Mouse (Mus musculus) forebrain, postnatal 0 days (tissue): ENCODE measurements around the gene Sox6. TPM values are rescaled to one million over a fixed set of nuclear protein-coding genes. Genes with fewer than 3 reads are reported as not detected.

ENCODE experiments used
- ATAC-seq: fragments of 200-750 bp; cut with Nextera tagmentation; 2 replicates; pipeline ENCODE4 v1.8.0; 2017; ENCODE audit warnings: mild to moderate bottlenecking, moderate library complexity
- DNase-seq: peaks from one replicate; pipeline ENCODE4 v3.0.0-alpha.2; 2015
- H3K27ac ChIP-seq: fragments of 300-500 bp; sonication (generic); 2 replicates; pipeline ENCODE4 v1.5.1; 2014; ENCODE audit warnings: low read depth, mild to moderate bottlenecking, antibody characterized with exemption, low read length, moderate library complexity, mixed read lengths
- H3K27me3 ChIP-seq: fragments of 300-500 bp; sonication (generic); 2 replicates; pipeline ENCODE4 v1.6.1; 2014; ENCODE audit warnings: mild to moderate bottlenecking, low read length, mixed read lengths; ENCODE audit not compliant: insufficient read depth
- H3K36me3 ChIP-seq: fragments of 300-500 bp; sonication (generic); 2 replicates; pipeline ENCODE4 v1.6.1; 2014; ENCODE audit warnings: mild to moderate bottlenecking, moderate library complexity; ENCODE audit not compliant: insufficient read depth
- H3K4me1 ChIP-seq: fragments of 300-500 bp; sonication (generic); 2 replicates; pipeline ENCODE4 v1.6.1; 2014; ENCODE audit warnings: antibody characterized with exemption; ENCODE audit not compliant: insufficient read depth
- H3K4me2 ChIP-seq: fragments of 300-500 bp; sonication (generic); 2 replicates; pipeline ENCODE4 v1.6.1; 2014; ENCODE audit warnings: low read depth, mild to moderate bottlenecking, moderate library complexity
- H3K4me3 ChIP-seq: fragments of 300-500 bp; sonication (generic); 2 replicates; pipeline ENCODE4 v1.5.1; 2014; ENCODE audit warnings: low read depth, low read length, mixed read lengths
- H3K9ac ChIP-seq: fragments of 300-500 bp; sonication (generic); 2 replicates; pipeline ENCODE4 v1.6.1; 2014; ENCODE audit warnings: mild to moderate bottlenecking
- H3K9me3 ChIP-seq: fragments of 300-500 bp; sonication (generic); 2 replicates; pipeline ENCODE4 v1.6.1; 2016; ENCODE audit warnings: low read length
- CTCF ChIP-seq: sonication (generic); IDR thresholded peaks from 2 replicates; pipeline ENCODE4 v1.5.1; 2016; ENCODE audit warnings: antibody characterized with exemption, control low read depth, low read depth
- WGBS: fragments of 180-500 bp; shearing (Covaris S2); extraction: QIAGEN DNeasy Blood & Tissue Kit; methylation state at CpG from one replicate; pipeline ENCODE4 v1.1.7; 2014; 5-methylcytosine and 5-hydroxymethylcytosine counted together
- polyA plus RNA-seq: library from polyadenylated mRNA; unstranded; fragments of >200 nt; fragmentation: Nextera tagmentation; extraction: Ambion mirVana; gene quantifications from 2 replicates; pipeline ENCODE4 v1.2.1, GENCODE M21; 2015
- total RNA-seq: library from RNA; depleted of rRNA; stranded (reverse); fragments of >200 nt; gene quantifications from 2 replicates; pipeline ENCODE4 v1.2.3, GENCODE M21; 2014

Gene Sox6
- total and polyA plus RNA-seq, 2 experiments from 2014 or later: 46.2 to 64.7 TPM

DNA sequence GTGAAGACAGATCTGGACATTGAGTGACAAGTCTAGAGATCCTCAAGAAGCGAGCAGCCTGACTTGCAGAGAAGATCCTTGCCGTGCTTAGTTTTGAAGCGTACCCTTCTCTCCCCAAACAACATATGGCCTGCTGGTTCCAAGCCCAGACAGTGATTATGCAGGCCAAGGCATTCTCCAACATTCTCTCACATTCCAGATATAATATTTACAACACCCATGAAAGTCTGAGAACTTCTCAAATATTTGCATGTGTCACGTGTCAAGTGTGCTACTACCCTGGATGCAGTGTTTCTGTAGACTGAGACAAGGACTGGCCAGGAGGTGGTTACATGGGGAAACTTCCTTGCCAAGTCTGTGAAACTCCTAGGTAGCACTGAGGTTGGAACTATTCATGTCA is 367.3 kb downstream of the Sox6 start:
- TF ChIP-seq CTCF: no peak
- 0 out of 2 replicates have a peak, but pooled peaks cover 3% of the 10 kb centered on the region for H3K4me1 ChIP-seq
- ATAC-seq (peak; percentile 83), DNase-seq (peak; percentile 82)
- no peak overlapping the region for H3K27ac ChIP-seq
- peaks cover 10% of the 10 kb centered on the region for H3K27me3 ChIP-seq
- H3K4me3 ChIP-seq: no peak overlapping the region
- 55% methylated on average over 4 of the region's 4 CpGs for WGBS
- H3K9ac ChIP-seq: no peak overlapping the region
- no peak overlapping the region for H3K4me2 ChIP-seq
- H3K36me3 ChIP-seq: no peaks in the 10 kb centered on the region
- H3K9me3 ChIP-seq: no peaks in the 10 kb centered on the region

- no peak overlapping the region for H3K4me3 ChIP-seq
- WGBS: 25% methylated on average over 6 of the region's 6 CpGs
- H3K9me3 ChIP-seq: no peaks in the 10 kb centered on the region
- no peak overlapping the region for H3K9ac ChIP-seq
- H3K4me1 ChIP-seq: 0 out of 2 replicates have a peak, but pooled peaks cover 3% of the 10 kb centered on the region
- peaks cover 10% of the 10 kb centered on the region for H3K27me3 ChIP-seq
- ATAC-seq (no peak), DNase-seq (no peak)
- TF ChIP-seq CTCF: no peak
- H3K4me2 ChIP-seq: no peak overlapping the region
- H3K27ac ChIP-seq: no peak overlapping the region
- no peaks in the 10 kb centered on the region for H3K36me3 ChIP-seq
Measured at GRCm38 (mm10) chr7:115669207-115670004, 369.2 kb downstream of the Sox6 start.

- peak; percentile 48 for DNase-seq
- H3K9ac ChIP-seq: peak overlapping the region; percentile 26; the same call in 1 of the 2 replicates
- no peak overlapping the region for H3K27ac ChIP-seq
- H3K9me3 ChIP-seq: no peaks in the 10 kb centered on the region
- 0 out of 2 replicates have a peak, but pooled peaks cover 3% of the 10 kb centered on the region for H3K4me1 ChIP-seq
- TF ChIP-seq CTCF: no peak
- ATAC-seq: peak; percentile 69
- peak overlapping the region; percentile 21 for H3K4me3 ChIP-seq
- H3K27me3 ChIP-seq: peaks cover 10% of the 10 kb centered on the region
- H3K36me3 ChIP-seq: no peaks in the 10 kb centered on the region
- H3K4me2 ChIP-seq: peak overlapping the region; percentile 43
- WGBS: 14% methylated on average over 18 of the region's 18 CpGs
Measured at GRCm38 (mm10) chr7:115666686-115667382, 371.8 kb downstream of the Sox6 start.

DNA sequence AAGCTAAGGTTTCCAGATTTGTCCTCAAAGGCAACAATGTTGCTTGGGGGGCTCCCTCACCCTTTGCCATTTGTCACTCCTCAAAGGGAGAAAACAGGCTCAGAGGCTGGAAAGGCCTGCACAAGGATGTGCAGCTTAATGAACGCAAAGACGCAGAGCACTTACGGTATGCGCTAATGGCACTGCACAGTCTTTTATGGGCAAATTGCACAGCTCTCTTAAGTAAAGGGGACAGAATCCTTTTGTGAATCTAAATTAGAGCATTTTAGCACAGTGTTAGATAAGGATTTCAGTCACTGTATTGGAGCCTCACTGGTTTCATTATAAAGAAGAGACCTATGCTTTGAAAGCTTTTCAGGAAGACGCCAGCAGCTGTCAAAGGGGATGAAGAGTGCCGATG is 375.2 kb downstream of the Sox6 start:
- Histone ChIP-seq H3K36me3 (no peaks in the 10 kb centered on the region), H3K27ac (no peak overlapping the region), H3K27me3 (no peaks in the 10 kb centered on the region; the same call in 1 of the 2 replicates), H3K9me3 (no peaks in the 10 kb centered on the region), H3K4me2 (no peak overlapping the region), H3K4me3 (no peak overlapping the region), H3K4me1 (0 out of 2 replicates have a peak, but pooled peaks cover 3% of the 10 kb centered on the region), H3K9ac (no peak overlapping the region)
- DNase-seq (no peak), ATAC-seq (no peak)
- 26% methylated on average over 6 of the region's 6 CpGs for WGBS
- no peak for TF ChIP-seq CTCF

DNA sequence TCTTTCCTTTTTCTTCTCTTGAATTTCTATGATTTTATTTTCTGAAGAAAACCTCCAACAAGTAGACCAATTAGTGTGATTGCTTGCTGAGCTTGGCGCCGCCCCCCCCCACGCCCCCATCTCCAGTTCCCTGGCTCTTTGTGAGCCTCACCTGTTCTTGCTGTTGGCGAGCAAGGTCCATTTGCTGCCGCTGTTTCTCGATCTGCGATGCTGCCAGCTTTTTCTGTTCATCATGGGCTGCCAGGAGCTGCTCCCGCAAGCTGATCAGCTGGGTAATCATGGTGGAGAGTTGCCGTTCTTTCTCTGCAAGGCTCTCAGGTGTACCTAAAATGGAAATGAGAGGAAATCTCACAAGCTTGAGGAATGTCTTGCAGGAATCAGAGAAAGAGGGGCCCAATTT is 376.5 kb downstream of the Sox6 start:
- Histone ChIP-seq H3K27me3 (no peaks in the 10 kb centered on the region), H3K27ac (no peak overlapping the region), H3K9ac (no peak overlapping the region), H3K36me3 (no peaks in the 10 kb centered on the region), H3K4me1 (0 out of 2 replicates have a peak, but pooled peaks cover 3% of the 10 kb centered on the region), H3K4me3 (no peak overlapping the region), H3K9me3 (no peaks in the 10 kb centered on the region), H3K4me2 (no peak overlapping the region)
- 50% methylated on average over 9 of the region's 9 CpGs for WGBS
- TF ChIP-seq CTCF: no peak
- DNase-seq (no peak), ATAC-seq (no peak)

- H3K4me3 ChIP-seq: no peak overlapping the region
- H3K4me1 ChIP-seq: no peaks in the 10 kb centered on the region
- H3K9me3 ChIP-seq: no peaks in the 10 kb centered on the region
- TF ChIP-seq CTCF: no peak
- no peak overlapping the region for H3K9ac ChIP-seq
- no peak overlapping the region for H3K27ac ChIP-seq
- H3K36me3 ChIP-seq: no peaks in the 10 kb centered on the region
- ATAC-seq (no peak), DNase-seq (no peak)
- no peak overlapping the region for H3K4me2 ChIP-seq
- no peaks in the 10 kb centered on the region for H3K27me3 ChIP-seq
Measured at GRCm38 (mm10) chr7:115646696-115647095, 391.9 kb downstream of the Sox6 start.

GRCm38 (mm10) chr7:115645971-115646447 is 392.6 kb downstream of the Sox6 start:
- H3K4me3 ChIP-seq: no peak overlapping the region
- ATAC-seq (peak; percentile 62), DNase-seq (no peak)
- TF ChIP-seq CTCF: no peak
- no peaks in the 10 kb centered on the region for H3K4me1 ChIP-seq
- no peak overlapping the region for H3K9ac ChIP-seq
- H3K27me3 ChIP-seq: no peaks in the 10 kb centered on the region
- H3K36me3 ChIP-seq: no peaks in the 10 kb centered on the region
- no peak overlapping the region for H3K27ac ChIP-seq
- 13% methylated on average over 5 of the region's 5 CpGs for WGBS
- no peaks in the 10 kb centered on the region for H3K9me3 ChIP-seq
- no peak overlapping the region for H3K4me2 ChIP-seq
